11 mouse cellular contexts compared by ENCODE assay signal in the genomic region with DNA sequence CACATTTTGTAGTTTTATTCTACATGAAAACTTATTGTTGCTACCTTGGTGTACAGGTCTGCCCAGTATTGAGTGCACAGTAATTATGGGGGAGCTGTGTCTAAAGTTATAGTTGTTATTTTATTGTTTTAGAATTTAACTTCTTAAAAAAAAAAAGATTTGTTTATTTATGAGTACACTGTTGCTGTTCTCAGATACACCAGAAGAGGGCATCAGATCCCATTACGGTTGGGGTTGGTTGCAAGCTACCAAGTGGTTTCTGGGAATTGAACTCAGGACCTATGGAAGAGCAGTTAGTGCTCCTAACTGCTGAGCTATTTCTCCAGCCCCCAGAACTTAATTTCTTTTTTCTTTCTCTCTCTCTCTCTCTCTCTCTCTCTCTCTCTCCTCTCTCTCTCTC. TPM values are rescaled to one million over a fixed set of nuclear protein-coding genes. Genes with fewer than 3 reads are reported as not detected.
DNase-seq lines count a peak whose midpoint lies in the region; TF ChIP-seq lines count a peak whose summit lies in the region.
"Had no signal": no experiment of that assay in that cellular context is flagged by ENCODE, and none has a peak within 500 bp of the region (broad histone marks: within the 10 kb centered on the region; RNA-seq: fewer than 3 reads in every experiment).

No protein-coding gene starts in this region.

- TF ChIP-seq EP300 in CH12.LX (IDR thresholded peaks at IDR 0.05; ENCODE audit: low read length), result no peak

- no peak overlapping the region for H3K9ac ChIP-seq in CH12.LX (ENCODE audit: insufficient read depth, low read depth)
- H3K9ac ChIP-seq: limb, embryonic 13.5 days had no signal

- dilution Hi-C loops in CH12.LX (cut with MboI; ENCODE audit: extremely low pct_ligation_motif_present, extremely low pct_unique_long_range_greater_than_20kb, low sequenced_read_pairs), result no loop called here

- H3K27me3 ChIP-seq in CH12.LX (replicated peaks), result no peaks in the 10 kb centered on the region
- H3K27me3 ChIP-seq: limb, embryonic 13.5 days had no signal

- no peak for TF ChIP-seq RAD21 in CH12.LX (IDR thresholded peaks at IDR 0.05; ENCODE audit: low read depth, low read length)

- TF ChIP-seq CTCF in left cerebral cortex, adult 2 months (IDR thresholded peaks at IDR 0.05), result peak; percentile 63
- peak; percentile 44 to 47 for TF ChIP-seq CTCF in CH12.LX (conservative IDR thresholded peaks at IDR 0.05 in 1 of 2, IDR thresholded peaks at IDR 0.05 in 1 of 2; ENCODE audit: low read depth in 2 of 2, low read length in 2 of 2)

- DNase-seq in adrenal gland, postnatal 14 days, result peak; percentile 31
- no peak for DNase-seq in adrenal gland, postnatal 4 days (ENCODE audit: low spot score in 2 of 2)
- no peak for DNase-seq in left cerebral cortex, adult 2 months (ENCODE audit: extremely low spot score in 1 of 2, low spot score in 2 of 2)
- no peak for DNase-seq in left cerebral cortex, postnatal 4 days
- DNase-seq in CH12.LX (ENCODE audit: extremely low read depth), result peak; percentile 34
- peak; percentile 25 for DNase-seq in c-Kit-positive CD71-positive TER-119-positive erythroid progenitor cells, embryonic 14.5 days (ENCODE audit: low spot score)
- no peak for DNase-seq in ovary, postnatal 36 days (ENCODE audit: low spot score)
- DNase-seq in cerebellum, adult 9-11 months, result no peak

- H3K4me3 ChIP-seq in left cerebral cortex, adult 2 months, result no peak overlapping the region
- no peak overlapping the region for H3K4me3 ChIP-seq in CH12.LX (replicated peaks in 1 of 3; ENCODE audit: low read depth in 2 of 3, low read length in 2 of 3, poor library complexity in 1 of 3)
- H3K4me3 ChIP-seq: hindbrain, embryonic 10.5 days; limb, embryonic 13.5 days had no signal

- H3K27ac ChIP-seq in left cerebral cortex, adult 2 months, result no peak overlapping the region
- H3K27ac ChIP-seq in CH12.LX (ENCODE audit: insufficient read depth, low read depth), result no peak overlapping the region
- H3K27ac ChIP-seq: hindbrain, embryonic 10.5 days; limb, embryonic 13.5 days had no signal

- no peak for TF ChIP-seq POLR2A in CH12.LX (IDR thresholded peaks at IDR 0.05; ENCODE audit: low read depth, low read length)

- no peaks in the 10 kb centered on the region for H3K79me2 ChIP-seq in CH12.LX (replicated peaks; ENCODE audit: control insufficient read depth, extremely low read depth, insufficient read depth, poor library complexity, severe bottlenecking)

- intact Hi-C loops in left cerebral cortex, adult 2 months (cut with DNase I), result loop anchor here (10.0 kb wide), 1 partner anchor 579 kb away; no protein-coding TSS in a partner anchor
- intact Hi-C loops in left cerebral cortex, postnatal 4 days (cut with DNase I), result loop anchor here (5.0 kb wide), 2 partner anchors 322 to 352 kb away; no protein-coding TSS in a partner anchor

- H3K4me1 ChIP-seq in CH12.LX (ENCODE audit: control insufficient read depth in 1 of 2, insufficient read depth in 2 of 2), result peaks cover 10 to 18% of the 10 kb centered on the region in 2 experiments

- no peak overlapping the region for H3K4me2 ChIP-seq in CH12.LX (ENCODE audit: insufficient read depth, low read depth, poor library complexity, severe bottlenecking)
- H3K4me2 ChIP-seq: limb, embryonic 13.5 days; midbrain, embryonic 11.5 days had no signal

- in situ Hi-C loops in CH12.LX (cut with MboI; ENCODE audit: low pct_ligation_motif_present, low pct_unique_long_range_greater_than_20kb, low sequenced_read_pairs), result loop anchor here (5.0 to 10.0 kb wide), 2 partner anchors 322 to 589 kb away; no protein-coding TSS in a partner anchor

- no peaks in the 10 kb centered on the region for H3K9me3 ChIP-seq in CH12.LX (replicated peaks; ENCODE audit: low read length)
- H3K9me3 ChIP-seq: hindbrain, embryonic 10.5 days; limb, embryonic 13.5 days had no signal

- no peaks in the 10 kb centered on the region for H3K36me3 ChIP-seq in CH12.LX (replicated peaks in 1 of 2; ENCODE audit: control insufficient read depth in 1 of 2, insufficient read depth in 1 of 2, low read length in 1 of 2)

TF ChIP-seq in CH12.LX, 34 proteins besides CTCF, POLR2A, EP300 and RAD21:
- TF ChIP-seq CHD2 (IDR thresholded peaks at IDR 0.05; ENCODE audit: low read length) (no peak), ZNF384 (IDR thresholded peaks at IDR 0.05; ENCODE audit: low read depth, low read length) (peak; percentile 66), MAX (IDR thresholded peaks at IDR 0.05; ENCODE audit: low read length) (no peak)

RNA-seq across cellular contexts. Expression of a gene that starts 59.4 kb away (rescaled TPM):
- 788 and 846 TPM in 2 replicates for total RNA-seq in adrenal gland, postnatal 14 days (2021)
- 1,000 to 10,000 TPM; 1,342 to 1,567 TPM for total RNA-seq in adrenal gland, postnatal 4 days (2021)
- 100 to 1,000 TPM; 593 to 598 TPM for total RNA-seq in left cerebral cortex, adult 2 months (2021)
- 100 to 1,000 TPM; 619 to 641 TPM for total RNA-seq in left cerebral cortex, postnatal 4 days (2021)
- 0.25 TPM in 2 replicates for total RNA-seq in CH12.LX (2012; rRNA removed)
- 0.89 and 1.3 TPM in 2 replicates for total RNA-seq in CH12.LX (2014; rRNA removed)
- 0.69 and 0.93 TPM in 2 replicates for polyA plus RNA-seq in CH12.LX (2012; ENCODE audit: insufficient read length, low read depth)

Comparison
In these comparisons a context has a peak if more than half of its experiments do, and no peak if none do; other contexts are left out.
1. DNase-seq: peak in adrenal gland, postnatal 14 days (single experiment), CH12.LX (single experiment) and c-Kit-positive CD71-positive TER-119-positive erythroid progenitor cells, embryonic 14.5 days (single experiment); none in adrenal gland, postnatal 4 days (0 of 2), left cerebral cortex, adult 2 months (0 of 2), left cerebral cortex, postnatal 4 days (single experiment), ovary, postnatal 36 days (single experiment) and cerebellum, adult 9-11 months (single experiment).
2. RNA of a gene that starts 59.4 kb away (total RNA-seq): 1,342 to 1,567 TPM in adrenal gland, postnatal 4 days, 788 to 846 TPM in adrenal gland, postnatal 14 days, 619 to 641 TPM in left cerebral cortex, postnatal 4 days and 593 to 598 TPM in left cerebral cortex, adult 2 months; 0.25 to 1.3 TPM in CH12.LX; every median in the first group is over 100 times any median in the second.